Mouse (Mus musculus) embryonic facial prominence, embryonic 11.5 days (tissue): ENCODE measurements around the gene Fndc7. TPM values are rescaled to one million over a fixed set of nuclear protein-coding genes. Genes with fewer than 3 reads are reported as not detected.

Experiments used
- ATAC-seq: fragments of 200-750 bp; cut with Nextera tagmentation; replicated peaks from 2 replicates; pipeline ENCODE4 v1.8.0; 2017; ENCODE audit warnings: low read depth; ENCODE audit not compliant: insufficient number of reproducible peaks, low FRiP score, low TSS enrichment
- DNase-seq: peaks from one replicate; pipeline ENCODE4 v3.0.0-alpha.2; 2015; ENCODE audit warnings: low spot score
- H3K27ac ChIP-seq: fragments of 300-500 bp; sonication (generic); replicated peaks from 2 replicates; pipeline ENCODE4 v1.5.1; 2014; ENCODE audit warnings: mild to moderate bottlenecking, low read depth, low read length, control low read depth
- H3K27me3 ChIP-seq: fragments of 300-500 bp; sonication (generic); 2 replicates; pipeline ENCODE4 v1.6.1; 2014; ENCODE audit warnings: mild to moderate bottlenecking, low read length, moderate library complexity, mixed read lengths; ENCODE audit not compliant: control insufficient read depth, insufficient read depth
- H3K36me3 ChIP-seq: fragments of 300-500 bp; sonication (generic); replicated peaks from 2 replicates; pipeline ENCODE4 v1.6.1; 2014; ENCODE audit warnings: low read depth, mild to moderate bottlenecking, low read length, moderate library complexity, mixed read lengths; ENCODE audit not compliant: control insufficient read depth, insufficient read depth
- H3K4me1 ChIP-seq: fragments of 300-500 bp; sonication (generic); 2 replicates; pipeline ENCODE4 v1.6.1; 2014; ENCODE audit warnings: low read length, mixed read lengths; ENCODE audit not compliant: control insufficient read depth, insufficient read depth
- H3K4me2 ChIP-seq: fragments of 300-500 bp; sonication (generic); 2 replicates; pipeline ENCODE4 v1.6.1; 2014; ENCODE audit warnings: low read depth, mild to moderate bottlenecking, control low read depth, low read length, moderate library complexity
- H3K4me3 ChIP-seq: fragments of 300-500 bp; sonication (generic); 2 replicates; pipeline ENCODE4 v1.5.1; 2014; ENCODE audit warnings: low read depth, low read length, control low read depth
- H3K9ac ChIP-seq: fragments of 300-500 bp; sonication (generic); replicated peaks from 2 replicates; pipeline ENCODE4 v1.6.1; 2014; ENCODE audit warnings: mild to moderate bottlenecking, control low read depth, low read length
- H3K9me3 ChIP-seq: fragments of 300-500 bp; sonication (generic); replicated peaks from 2 replicates; pipeline ENCODE4 v1.6.1; 2016; ENCODE audit warnings: mild to moderate bottlenecking, low read length, inconsistent platforms, mixed read lengths; ENCODE audit not compliant: control insufficient read depth
- WGBS: fragments of 180-500 bp; shearing (Covaris S2); extraction: QIAGEN DNeasy Blood & Tissue Kit; methylation state at CpG from one replicate; pipeline ENCODE4 v1.1.7; 2014; 5-methylcytosine and 5-hydroxymethylcytosine counted together
- polyA plus RNA-seq: library from polyadenylated mRNA; unstranded; fragments of >200 nt; fragmentation: Nextera tagmentation; extraction: Ambion mirVana; gene quantifications from 2 replicates; pipeline ENCODE4 v1.2.1, GENCODE M21; 2014

Gene Fndc7
- polyA plus RNA-seq, 1 experiment from 2014 or later: not detected

DNA sequence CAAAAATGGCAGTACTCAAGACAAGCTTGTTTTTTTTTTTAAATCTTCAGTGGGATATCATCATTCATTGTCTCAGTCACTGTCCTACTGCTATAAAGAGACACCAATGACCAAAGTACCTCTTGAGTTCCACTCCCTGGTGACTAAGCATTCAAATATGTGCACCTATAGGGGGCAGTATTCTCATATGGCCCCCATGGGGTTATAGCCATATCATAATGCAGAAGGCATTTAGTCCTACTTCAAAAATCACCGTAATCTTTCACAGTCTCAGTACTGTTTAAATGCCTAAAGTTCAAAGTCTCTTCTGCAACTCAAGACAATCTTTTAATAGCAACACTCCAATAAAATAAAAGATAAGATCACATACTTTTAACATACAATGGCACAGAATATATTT, 29.0 kb upstream of the Fndc7 start:
- no peak overlapping the region for H3K4me3 ChIP-seq
- no peak for DNase-seq
- H3K9me3 ChIP-seq: no peaks in the 10 kb centered on the region
- no peaks in the 10 kb centered on the region for H3K27me3 ChIP-seq
- H3K9ac ChIP-seq: no peak overlapping the region
- no peaks in the 10 kb centered on the region for H3K4me1 ChIP-seq
- no peaks in the 10 kb centered on the region for H3K36me3 ChIP-seq
- H3K4me2 ChIP-seq: no peak overlapping the region
- no peak for ATAC-seq
- H3K27ac ChIP-seq: no peak overlapping the region
- WGBS: 98% methylated on average over 1 of the region's 1 CpGs

DNA sequence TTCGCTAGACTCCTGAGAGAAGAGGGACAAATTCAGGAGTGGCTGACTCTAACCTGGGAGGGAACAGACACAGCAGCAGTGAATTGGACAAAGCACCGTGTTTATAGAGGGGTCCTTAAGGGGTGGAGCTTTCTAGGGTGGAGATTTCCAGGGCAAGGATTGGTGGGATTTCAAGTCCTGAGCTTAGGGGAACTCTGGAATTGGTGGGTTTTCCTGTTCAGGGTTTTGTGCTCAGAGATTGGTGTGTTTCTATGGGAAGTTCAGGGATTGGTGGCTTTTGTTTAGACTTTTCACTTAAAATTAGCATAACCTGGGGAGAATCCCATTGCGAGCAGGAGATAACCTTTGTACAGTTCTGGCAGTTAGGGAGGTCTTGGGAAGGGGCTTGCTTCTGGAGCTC, 28.2 kb upstream of the Fndc7 start:
- no peaks in the 10 kb centered on the region for H3K9me3 ChIP-seq
- H3K36me3 ChIP-seq: no peaks in the 10 kb centered on the region
- H3K4me2 ChIP-seq: no peak overlapping the region
- H3K27me3 ChIP-seq: no peaks in the 10 kb centered on the region
- no peaks in the 10 kb centered on the region for H3K4me1 ChIP-seq
- DNase-seq (no peak), ATAC-seq (no peak)
- no peak overlapping the region for H3K27ac ChIP-seq
- H3K4me3 ChIP-seq: no peak overlapping the region
- H3K9ac ChIP-seq: no peak overlapping the region
- WGBS: 69% methylated on average over 3 of the region's 3 CpGs

DNA sequence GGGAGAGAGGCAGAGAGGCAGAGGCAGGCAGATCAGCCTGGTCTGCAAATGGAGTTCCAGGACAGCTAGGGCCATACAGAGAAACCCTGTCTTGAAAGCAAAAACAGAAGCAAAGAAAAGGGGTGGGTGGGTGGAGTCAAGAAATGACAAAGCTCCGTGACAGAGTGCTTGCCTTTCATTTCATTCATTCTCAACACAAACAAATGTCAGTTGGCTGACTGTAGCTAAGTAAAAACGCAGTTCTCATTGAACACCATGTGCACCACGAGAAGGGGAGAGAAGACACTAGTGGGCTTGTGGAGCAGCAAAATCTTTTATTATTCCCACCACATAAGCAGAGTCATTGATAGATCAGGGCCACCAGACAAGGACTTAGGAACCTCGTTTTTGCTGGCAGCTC, 27.0 kb upstream of the Fndc7 start:
- no peak overlapping the region for H3K9ac ChIP-seq
- WGBS: 54% methylated on average over 4 of the region's 4 CpGs
- no peaks in the 10 kb centered on the region for H3K27me3 ChIP-seq
- ATAC-seq: no peak
- no peaks in the 10 kb centered on the region for H3K9me3 ChIP-seq
- no peak overlapping the region for H3K4me3 ChIP-seq
- no peaks in the 10 kb centered on the region for H3K4me1 ChIP-seq
- H3K27ac ChIP-seq: no peak overlapping the region
- H3K4me2 ChIP-seq: no peak overlapping the region
- DNase-seq: no peak
- H3K36me3 ChIP-seq: no peaks in the 10 kb centered on the region

GRCm38 (mm10) chr3:108915999-108916398, 26.2 kb upstream of the Fndc7 start:
- Histone ChIP-seq H3K27me3 (no peaks in the 10 kb centered on the region), H3K9ac (no peak overlapping the region), H3K27ac (no peak overlapping the region), H3K9me3 (no peaks in the 10 kb centered on the region), H3K36me3 (no peaks in the 10 kb centered on the region), H3K4me3 (no peak overlapping the region), H3K4me2 (no peak overlapping the region), H3K4me1 (no peaks in the 10 kb centered on the region)
- ATAC-seq (no peak), DNase-seq (no peak)
- 81% methylated on average over 1 of the region's 1 CpGs for WGBS

DNA sequence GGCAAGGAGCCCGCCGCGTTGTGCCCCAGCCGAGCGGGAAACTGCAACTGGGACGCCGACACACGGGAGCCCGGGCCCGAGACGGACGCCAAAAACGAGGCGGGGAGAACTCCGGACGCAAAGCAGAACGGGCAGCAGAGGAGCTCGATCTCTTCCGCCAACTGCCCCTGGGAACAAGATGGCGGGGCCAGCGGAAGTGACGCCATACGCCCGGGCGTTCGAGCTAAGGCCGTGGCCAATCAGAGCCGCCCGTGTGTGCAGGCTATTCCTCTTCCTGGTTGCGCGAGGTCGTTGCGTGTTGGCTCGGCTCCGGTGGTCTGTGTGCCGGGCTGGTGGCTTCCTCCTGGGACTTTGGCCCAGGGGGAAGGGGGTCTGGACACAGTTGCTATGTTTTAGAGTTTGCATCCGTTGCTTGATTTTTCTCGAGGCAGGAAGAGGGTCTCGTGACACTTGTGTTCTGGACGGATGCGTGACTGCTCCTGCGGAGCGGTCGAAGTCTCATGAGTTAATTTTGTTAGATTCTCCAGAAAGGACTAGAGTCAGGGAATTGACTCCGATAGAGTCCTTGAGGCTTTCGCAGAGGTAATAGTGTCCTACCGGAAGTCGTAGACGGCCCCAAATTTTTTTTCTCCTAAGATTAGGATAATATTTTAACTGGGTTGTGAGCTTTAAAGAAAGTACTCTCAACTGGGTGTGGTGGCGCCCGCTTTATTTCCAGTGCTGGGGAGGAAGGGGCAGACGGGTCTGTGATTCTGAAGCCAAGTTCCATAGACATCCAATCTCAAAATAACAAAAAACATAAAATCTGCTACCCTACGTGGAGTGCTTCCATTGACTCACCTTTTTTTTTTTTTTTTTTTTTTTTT, 22.0 kb upstream of the Fndc7 start, which contains the start of gene Prpf38b:
Gene Prpf38b (minus strand): TSS at position 180 of the 866 bp plus-strand sequence.
- peak within 1 kb of the TSS; percentile 84 for H3K4me2 ChIP-seq

DNA sequence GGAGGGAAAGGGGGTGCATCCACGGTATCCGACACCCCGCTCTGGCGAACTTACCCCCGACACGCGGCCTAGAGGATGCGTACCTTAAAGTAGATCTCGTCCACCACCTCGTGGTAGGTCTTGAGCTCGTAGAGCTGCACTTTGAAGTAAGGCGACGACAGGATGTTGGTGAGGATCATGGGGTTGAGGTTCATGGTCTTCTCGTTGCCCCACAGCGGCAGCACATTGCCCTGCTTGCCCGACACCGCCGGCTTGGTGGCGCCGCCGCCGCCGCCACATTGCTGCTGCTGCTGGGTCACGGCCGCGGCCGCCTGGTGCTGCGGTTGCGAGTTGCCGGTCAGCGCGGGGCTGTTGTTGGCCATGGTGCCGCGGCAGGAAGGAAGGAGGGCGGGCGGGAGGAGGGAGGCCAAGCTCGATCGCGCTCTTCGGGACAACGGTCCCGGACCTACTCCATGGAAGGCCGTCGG, 21.3 kb upstream of the Fndc7 start:
- Histone ChIP-seq H3K27ac (peak overlapping the region; percentile 96), H3K27me3 (no peaks in the 10 kb centered on the region), H3K4me3 (peak overlapping the region; percentile 89), H3K9ac (peak overlapping the region; percentile 87), H3K4me2 (peak overlapping the region; percentile 84), H3K36me3 (no peaks in the 10 kb centered on the region), H3K4me1 (no peaks in the 10 kb centered on the region), H3K9me3 (no peaks in the 10 kb centered on the region)
- DNase-seq (peak; percentile 70), ATAC-seq (peak; percentile 88)
- WGBS: under 1% methylated on average over 43 of the region's 44 CpGs

More for the DNA sequence above, 22.0 kb upstream of the Fndc7 start, which contains the start of gene Prpf38b:
- WGBS: under 1% methylated on average over 53 of the region's 53 CpGs
- Histone ChIP-seq H3K36me3 (no peaks in the 10 kb centered on the region), H3K27me3 (no peaks in the 10 kb centered on the region), H3K4me3 (peak within 1 kb of the TSS; percentile 89), H3K9ac (peak within 1 kb of the TSS; percentile 87), H3K9me3 (no peaks in the 10 kb centered on the region), H3K27ac (peak within 1 kb of the TSS; percentile 96), H3K4me1 (no peaks in the 10 kb centered on the region)
- peak; percentile 99 for ATAC-seq
- peak; percentile 98 for DNase-seq

DNA sequence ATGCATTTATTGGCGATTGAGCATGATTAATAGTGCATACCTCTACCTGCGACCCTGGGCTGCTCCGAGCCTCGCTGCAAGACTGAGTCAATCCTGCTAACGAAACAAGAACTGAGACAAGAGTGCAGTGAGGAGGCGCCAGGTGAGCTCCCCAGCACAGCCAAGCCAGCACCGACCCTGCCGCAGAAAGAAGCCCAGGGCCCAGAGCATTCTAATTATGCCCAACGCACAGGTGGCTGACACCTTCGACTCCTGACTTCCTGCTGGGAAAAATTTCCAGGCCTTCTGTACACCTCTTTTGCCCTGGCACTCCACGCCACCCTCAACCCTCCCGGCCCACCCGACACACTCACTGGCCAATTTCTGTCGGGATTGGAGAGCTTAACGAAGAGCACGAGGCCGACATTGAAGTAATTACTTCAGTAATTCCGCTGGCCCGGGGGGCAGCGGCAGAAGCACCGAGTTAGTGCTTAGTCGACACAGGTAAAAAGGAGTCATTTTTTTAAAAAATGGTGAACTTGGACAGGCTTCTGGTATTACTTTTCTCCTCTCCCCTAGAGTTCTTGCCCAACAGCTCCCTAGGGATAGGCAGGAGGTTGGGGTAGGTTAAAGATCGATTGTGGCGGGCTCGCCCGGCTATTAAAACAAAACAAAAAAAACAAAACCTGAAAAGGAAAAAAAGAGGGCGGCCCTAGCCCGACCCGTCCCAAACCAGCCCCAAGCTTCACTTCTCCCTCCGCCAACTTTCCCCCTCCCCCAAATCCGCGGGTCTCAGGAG, 20.7 kb upstream of the Fndc7 start:
- Histone ChIP-seq H3K36me3 (no peaks in the 10 kb centered on the region; the same call in 1 of the 2 replicates), H3K9me3 (no peaks in the 10 kb centered on the region), H3K27me3 (no peaks in the 10 kb centered on the region), H3K4me3 (peak overlapping the region; percentile 89), H3K27ac (peak overlapping the region; percentile 96), H3K4me2 (peak overlapping the region; percentile 84), H3K9ac (peak overlapping the region; percentile 87), H3K4me1 (no peaks in the 10 kb centered on the region)
- WGBS: 0% methylated on average over 31 of the region's 32 CpGs
- DNase-seq (peak; percentile 30), ATAC-seq (no peak)
